Mouse (Mus musculus) inflammation-experienced regulatory T-cells, adult 6 months (primary cell): Measurements from ENCODE around the gene Plxna2. TPM values are rescaled to one million over a fixed set of nuclear protein-coding genes. Genes with fewer than 3 reads are reported as not detected.

Experiments
- ATAC-seq: one replicate; pipeline ENCODE4 v1.8.0; 2017
- polyA plus RNA-seq, 3 experiments: library from polyadenylated mRNA; unstranded; fragments of 100-300 nt; shearing (Covaris generic); gene quantifications; one replicate each; pipeline ENCODE4 v1.2.1; 2017

Plxna2 gene
- polyA plus RNA-seq, 3 experiments from 2014 or later = 0.15 TPM; not detected in 2

- ATAC-seq = no peak
These were observed 156.7 kb downstream of the Plxna2 start for GRCm38 (mm10) chr1:194774754-194775153.

GRCm38 (mm10) chr1:194775656-194776374 lies 157.8 kb downstream of the Plxna2 start:
- no peak for ATAC-seq

- no peak for ATAC-seq
These were observed 158.7 kb downstream of the Plxna2 start for GRCm38 (mm10) chr1:194776510-194777244.

GRCm38 (mm10) chr1:194777608-194778007 lies 159.6 kb downstream of the Plxna2 start:
- ATAC-seq = no peak

- ATAC-seq = no peak
These were observed 162.4 kb downstream of the Plxna2 start for GRCm38 (mm10) chr1:194780392-194780791.

- ATAC-seq = no peak
These were observed 162.9 kb downstream of the Plxna2 start for GRCm38 (mm10) chr1:194780794-194781390.

- no peak for ATAC-seq
These were observed 163.5 kb downstream of the Plxna2 start for GRCm38 (mm10) chr1:194781556-194781955.

- no peak for ATAC-seq
These were observed 164.3 kb downstream of the Plxna2 start for GRCm38 (mm10) chr1:194782325-194782724.

- ATAC-seq = no peak
These were observed 169.6 kb downstream of the Plxna2 start for GRCm38 (mm10) chr1:194787626-194788025.

GRCm38 (mm10) chr1:194793226-194793924 lies 175.4 kb downstream of the Plxna2 start:
- ATAC-seq = no peak

- ATAC-seq = no peak
These were observed 177.3 kb downstream of the Plxna2 start for GRCm38 (mm10) chr1:194795316-194795715.

GRCm38 (mm10) chr1:194797843-194798242 lies 179.8 kb downstream of the Plxna2 start:
- no peak for ATAC-seq

GRCm38 (mm10) chr1:194798511-194798910 lies 180.5 kb downstream of the Plxna2 start:
- no peak for ATAC-seq

- no peak for ATAC-seq
These were observed 190.2 kb downstream of the Plxna2 start for GRCm38 (mm10) chr1:194808261-194808660.

- ATAC-seq = no peak
These were observed 190.7 kb downstream of the Plxna2 start for GRCm38 (mm10) chr1:194808681-194809080.

- no peak for ATAC-seq
These were observed 191.6 kb downstream of the Plxna2 start for GRCm38 (mm10) chr1:194809600-194809999.

GRCm38 (mm10) chr1:194814187-194814586 lies 196.2 kb downstream of the Plxna2 start:
- no peak for ATAC-seq

- ATAC-seq = no peak
These were observed 197.5 kb downstream of the Plxna2 start for GRCm38 (mm10) chr1:194815547-194815946.

- ATAC-seq = no peak
These were observed 198.9 kb downstream of the Plxna2 start for GRCm38 (mm10) chr1:194816913-194817312.

GRCm38 (mm10) chr1:194820953-194821352 lies 202.9 kb downstream of the Plxna2 start:
- ATAC-seq = no peak

- ATAC-seq = no peak
These were observed 203.7 kb downstream of the Plxna2 start for GRCm38 (mm10) chr1:194821721-194822120.

GRCm38 (mm10) chr1:194828316-194828715 lies 210.3 kb downstream of the Plxna2 start:
- ATAC-seq = no peak

GRCm38 (mm10) chr1:194835238-194835637 lies 217.2 kb downstream of the Plxna2 start:
- no peak for ATAC-seq
